Mouse (Mus musculus) E14TG2a.4 (cell line): ENCODE results near the gene Gm4027.
"Not testable (repeated sequence)": the region's sequence is repeated elsewhere in the genome, so short reads cannot be mapped to it uniquely, and the experiment has no call there.

Experiments used
- CTCF ChIP-seq: conservative IDR thresholded peaks from 2 replicates; pipeline ENCODE4 v1.5.1; 2014; ENCODE audit warnings: low read length
- NANOG ChIP-seq: IDR thresholded peaks from 2 replicates; pipeline ENCODE4 v1.6.1; 2014; ENCODE audit warnings: borderline replicate concordance, low read length, mixed read lengths
- POU5F1 ChIP-seq: IDR thresholded peaks from 2 replicates; pipeline ENCODE4 v1.6.1; 2014; ENCODE audit warnings: low read length, borderline replicate concordance

DNA sequence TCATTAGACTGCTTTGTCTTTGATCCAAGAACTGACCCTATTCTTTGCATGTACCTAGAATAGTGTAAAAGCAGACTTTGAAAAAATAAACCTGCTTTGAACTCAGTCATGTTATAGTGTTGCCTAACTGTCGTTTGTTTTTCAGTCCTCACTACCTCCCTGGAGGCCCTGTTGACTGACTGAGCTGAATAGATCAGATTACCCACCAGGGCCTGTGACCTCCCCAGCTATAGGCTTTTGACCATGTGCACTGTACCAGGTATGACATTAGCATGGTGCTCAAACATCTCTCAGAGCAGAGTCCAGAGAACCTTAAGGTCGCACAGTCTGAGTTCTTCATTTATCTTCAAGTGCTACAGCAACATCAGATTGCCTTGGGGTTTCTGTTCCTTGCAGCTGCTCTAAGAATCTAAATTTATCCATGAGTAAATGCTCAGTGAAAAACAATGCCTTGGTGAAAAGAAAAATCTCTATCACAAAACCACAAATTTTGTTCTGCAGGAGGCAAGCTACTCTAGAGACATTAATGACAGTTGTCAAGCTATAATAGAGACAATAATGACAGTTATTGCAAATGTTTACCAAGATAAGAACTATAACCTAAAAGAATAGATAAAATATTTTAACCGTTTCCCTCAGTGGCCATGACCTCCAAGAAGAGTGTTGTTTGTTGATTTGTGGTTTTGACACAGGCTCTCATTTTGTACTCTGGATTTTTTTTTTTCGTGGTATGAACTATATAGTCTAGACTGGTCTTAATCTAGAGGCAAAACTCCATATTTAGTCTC is 34.4 kb downstream of the Gm4027 start:
- not testable (repeated sequence) for TF ChIP-seq CTCF, POU5F1, NANOG
